Mouse (Mus musculus) intestine, embryonic 14.5 days (tissue): ENCODE data around the gene Frrs1. TPM values are rescaled to one million over a fixed set of nuclear protein-coding genes. Genes with fewer than 3 reads are reported as not detected.

Experiments
- ATAC-seq: fragments of 200-750 bp; cut with Nextera tagmentation; replicated peaks from 2 replicates; pipeline ENCODE4 v1.8.0; 2017; ENCODE audit warnings: low read depth, moderate number of reproducible peaks, moderate TSS enrichment, moderate library complexity; ENCODE audit not compliant: low FRiP score, low TSS enrichment
- DNase-seq: peaks from one replicate; pipeline ENCODE4 v3.0.0-alpha.2; 2018; ENCODE audit warnings: low spot score
- H3K27ac ChIP-seq: fragments of 300-500 bp; sonication (generic); 2 replicates; pipeline ENCODE4 v1.5.1; 2014; ENCODE audit warnings: low read depth, mild to moderate bottlenecking, control low read depth
- H3K27me3 ChIP-seq: fragments of 300-500 bp; sonication (generic); replicated peaks from 2 replicates; pipeline ENCODE4 v1.6.1; 2014; ENCODE audit warnings: low read length, control low read depth; ENCODE audit not compliant: control insufficient read depth, insufficient read depth
- H3K36me3 ChIP-seq: fragments of 300-500 bp; sonication (generic); 2 replicates; pipeline ENCODE4 v1.6.1; 2014; ENCODE audit warnings: low read length, control low read depth; ENCODE audit not compliant: control insufficient read depth, insufficient read depth
- H3K4me1 ChIP-seq: fragments of 300-500 bp; sonication (generic); replicated peaks from 2 replicates; pipeline ENCODE4 v1.6.1; 2014; ENCODE audit warnings: low read length, control low read depth, mixed read lengths; ENCODE audit not compliant: control insufficient read depth, insufficient read depth
- H3K4me2 ChIP-seq: fragments of 300-500 bp; sonication (generic); 2 replicates; pipeline ENCODE4 v1.6.1; 2014; ENCODE audit warnings: low read length
- H3K4me3 ChIP-seq: fragments of 300-500 bp; sonication (generic); 2 replicates; pipeline ENCODE4 v1.5.1; 2014; ENCODE audit warnings: low read depth, low read length, control low read depth, mixed read lengths
- H3K9ac ChIP-seq: fragments of 300-500 bp; sonication (generic); 2 replicates; pipeline ENCODE4 v1.6.1; 2014; ENCODE audit warnings: mild to moderate bottlenecking, low read length
- H3K9me3 ChIP-seq: fragments of 300-500 bp; sonication (generic); 2 replicates; pipeline ENCODE4 v1.6.1; 2016; ENCODE audit warnings: low read length, control low read depth; ENCODE audit not compliant: control insufficient read depth
- WGBS: fragments of 180-500 bp; shearing (Covaris S2); extraction: QIAGEN DNeasy Blood & Tissue Kit; methylation state at CpG from one replicate; pipeline ENCODE4 v1.1.7; 2014; 5-methylcytosine and 5-hydroxymethylcytosine counted together
- polyA plus RNA-seq: library from polyadenylated mRNA; unstranded; fragments of >200 nt; fragmentation: Nextera tagmentation; extraction: Ambion mirVana; gene quantifications from 2 replicates; pipeline ENCODE4 v1.2.1, GENCODE M21; 2014

Frrs1 gene
- polyA plus RNA-seq, 1 experiment from 2014 or later: 36.7 TPM

GRCm38 (mm10) chr3:116914374-116914773 is 55.1 kb downstream of the Frrs1 start:
- H3K4me3 ChIP-seq: no peak overlapping the region
- ATAC-seq: no peak
- WGBS: 82% methylated on average over 6 of the region's 6 CpGs
- no peak overlapping the region for H3K27ac ChIP-seq
- H3K9ac ChIP-seq: no peak overlapping the region
- H3K36me3 ChIP-seq: no peaks in the 10 kb centered on the region
- H3K4me1 ChIP-seq: no peaks in the 10 kb centered on the region
- no peak for DNase-seq
- no peak overlapping the region for H3K4me2 ChIP-seq
- no peaks in the 10 kb centered on the region for H3K9me3 ChIP-seq
- no peaks in the 10 kb centered on the region for H3K27me3 ChIP-seq

GRCm38 (mm10) chr3:116914931-116915330 is 55.7 kb downstream of the Frrs1 start:
- H3K9me3 ChIP-seq: no peaks in the 10 kb centered on the region
- ATAC-seq (no peak), DNase-seq (no peak)
- H3K4me3 ChIP-seq: no peak overlapping the region
- WGBS: 77% methylated on average over 3 of the region's 3 CpGs
- no peaks in the 10 kb centered on the region for H3K36me3 ChIP-seq
- no peaks in the 10 kb centered on the region for H3K27me3 ChIP-seq
- H3K4me1 ChIP-seq: no peaks in the 10 kb centered on the region
- H3K4me2 ChIP-seq: no peak overlapping the region
- no peak overlapping the region for H3K9ac ChIP-seq
- no peak overlapping the region for H3K27ac ChIP-seq

- Histone ChIP-seq H3K9ac (no peak overlapping the region), H3K27me3 (no peaks in the 10 kb centered on the region), H3K9me3 (no peaks in the 10 kb centered on the region), H3K36me3 (no peaks in the 10 kb centered on the region), H3K4me2 (no peak overlapping the region), H3K4me1 (no peaks in the 10 kb centered on the region), H3K27ac (no peak overlapping the region), H3K4me3 (no peak overlapping the region)
- 93% methylated on average over 4 of the region's 4 CpGs for WGBS
- DNase-seq: no peak
- ATAC-seq: no peak
Measured at GRCm38 (mm10) chr3:116917016-116917415, 57.8 kb downstream of the Frrs1 start.

- no peaks in the 10 kb centered on the region for H3K4me1 ChIP-seq
- no peak overlapping the region for H3K4me3 ChIP-seq
- H3K27ac ChIP-seq: no peak overlapping the region
- no peak overlapping the region for H3K4me2 ChIP-seq
- no peaks in the 10 kb centered on the region for H3K36me3 ChIP-seq
- H3K9ac ChIP-seq: no peak overlapping the region
- no peaks in the 10 kb centered on the region for H3K9me3 ChIP-seq
- WGBS: 80% methylated on average over 3 of the region's 3 CpGs
- ATAC-seq (no peak), DNase-seq (no peak)
- H3K27me3 ChIP-seq: no peaks in the 10 kb centered on the region
Measured at GRCm38 (mm10) chr3:116921535-116921934, 62.3 kb downstream of the Frrs1 start.

GRCm38 (mm10) chr3:116923042-116923441 is 63.8 kb downstream of the Frrs1 start:
- no peaks in the 10 kb centered on the region for H3K4me1 ChIP-seq
- H3K27ac ChIP-seq: no peak overlapping the region
- ATAC-seq (no peak), DNase-seq (no peak)
- peak overlapping the region; percentile 33 for H3K4me2 ChIP-seq
- H3K27me3 ChIP-seq: no peaks in the 10 kb centered on the region
- H3K9me3 ChIP-seq: no peaks in the 10 kb centered on the region
- no peak overlapping the region for H3K4me3 ChIP-seq
- no peaks in the 10 kb centered on the region for H3K36me3 ChIP-seq
- no peak overlapping the region for H3K9ac ChIP-seq
- 43% methylated on average over 12 of the region's 12 CpGs for WGBS

GRCm38 (mm10) chr3:116928994-116929393 is 69.7 kb downstream of the Frrs1 start:
- Histone ChIP-seq H3K27ac (no peak overlapping the region), H3K4me3 (no peak overlapping the region), H3K9ac (no peak overlapping the region), H3K36me3 (no peaks in the 10 kb centered on the region), H3K9me3 (no peaks in the 10 kb centered on the region), H3K4me1 (no peaks in the 10 kb centered on the region), H3K27me3 (no peaks in the 10 kb centered on the region), H3K4me2 (no peak overlapping the region)
- ATAC-seq (no peak), DNase-seq (no peak)
- 77% methylated on average over 4 of the region's 4 CpGs for WGBS

GRCm38 (mm10) chr3:116933158-116933557 is 73.9 kb downstream of the Frrs1 start:
- Histone ChIP-seq H3K9me3 (no peaks in the 10 kb centered on the region), H3K4me1 (no peaks in the 10 kb centered on the region), H3K27ac (no peak overlapping the region), H3K4me3 (no peak overlapping the region), H3K9ac (no peak overlapping the region), H3K27me3 (no peaks in the 10 kb centered on the region), H3K4me2 (no peak overlapping the region), H3K36me3 (no peaks in the 10 kb centered on the region)
- DNase-seq (no peak), ATAC-seq (no peak)
- WGBS: 63% methylated on average over 1 of the region's 1 CpGs

GRCm38 (mm10) chr3:116936934-116937691 is 77.8 kb downstream of the Frrs1 start:
- DNase-seq: no peak
- 78% methylated on average over 4 of the region's 4 CpGs for WGBS
- no peak for ATAC-seq

More at GRCm38 (mm10) chr3:116936934-116937691, 77.8 kb downstream of the Frrs1 start:
- H3K4me1 ChIP-seq: no peaks in the 10 kb centered on the region
- H3K27me3 ChIP-seq: no peaks in the 10 kb centered on the region
- no peaks in the 10 kb centered on the region for H3K36me3 ChIP-seq
- H3K9me3 ChIP-seq: no peaks in the 10 kb centered on the region
- no peak overlapping the region for H3K4me3 ChIP-seq
- no peak overlapping the region for H3K4me2 ChIP-seq
- no peak overlapping the region for H3K27ac ChIP-seq
- H3K9ac ChIP-seq: no peak overlapping the region
